Mouse (Mus musculus) spleen, adult 2 months (tissue): ENCODE data around the gene Tmem256. TPM values are rescaled to one million over a fixed set of nuclear protein-coding genes. Genes with fewer than 3 reads are reported as not detected.

Experiments used
- DNase-seq, 2 experiments: peaks; one replicate each; pipeline versions ENCODE4 v3.0.0 to v3.0.0-alpha.2; 2012 to 2021; ENCODE audit warnings: low spot score in 2 of 2, low read depth in 1 of 2
- H3K27ac ChIP-seq: fragments of 200-500 bp; 2 replicates; pipeline ENCODE4 v1.5.1; 2012; ENCODE audit warnings: low read length, inconsistent platforms; ENCODE audit not compliant: insufficient read depth
- H3K27me3 ChIP-seq: fragments of 200-500 bp; 2 replicates; pipeline ENCODE4 v1.6.1; 2012; ENCODE audit warnings: mild to moderate bottlenecking, moderate library complexity, low read length, inconsistent platforms; ENCODE audit not compliant: control insufficient read depth, insufficient read depth
- H3K36me3 ChIP-seq: fragments of 200-500 bp; 2 replicates; pipeline ENCODE4 v1.6.1; 2012; ENCODE audit warnings: mild to moderate bottlenecking, low read length, inconsistent platforms; ENCODE audit not compliant: control insufficient read depth, insufficient read depth
- H3K4me1 ChIP-seq: fragments of 200-500 bp; 2 replicates; pipeline ENCODE4 v1.6.1; 2011; ENCODE audit warnings: inconsistent platforms; ENCODE audit not compliant: control insufficient read depth, insufficient read depth, insufficient read length
- H3K4me3 ChIP-seq: fragments of 200-500 bp; 2 replicates; pipeline ENCODE4 v1.5.1; 2011; ENCODE audit warnings: mild to moderate bottlenecking, inconsistent platforms; ENCODE audit not compliant: insufficient read depth, insufficient read length; ENCODE audit errors: extremely low read depth
- CTCF ChIP-seq: fragments of 200-500 bp; IDR thresholded peaks from 2 replicates; pipeline ENCODE4 v1.5.1; 2011; ENCODE audit warnings: mild to moderate bottlenecking, inconsistent platforms; ENCODE audit not compliant: insufficient read depth, insufficient read length, insufficient replicate concordance; ENCODE audit errors: extremely low read depth
- POLR2A ChIP-seq: fragments of 200-500 bp; IDR thresholded peaks from 2 replicates; pipeline ENCODE4 v1.6.1; 2011; ENCODE audit warnings: low read depth, low read length, inconsistent platforms
- WGBS: fragments of 180-500 bp; shearing (Covaris S2); methylation state at CpG from one replicate; pipeline ENCODE4 v1.1.7; 2018; 5-methylcytosine and 5-hydroxymethylcytosine counted together
- polyA plus RNA-seq: library from polyadenylated mRNA; depleted of rRNA; stranded (reverse); fragments of >200 nt; gene quantifications from 2 replicates; pipeline ENCODE4 v1.2.3, GENCODE M21; 2012

Gene Tmem256
- polyA plus RNA-seq, 1 experiment: 93.7 TPM

DNA sequence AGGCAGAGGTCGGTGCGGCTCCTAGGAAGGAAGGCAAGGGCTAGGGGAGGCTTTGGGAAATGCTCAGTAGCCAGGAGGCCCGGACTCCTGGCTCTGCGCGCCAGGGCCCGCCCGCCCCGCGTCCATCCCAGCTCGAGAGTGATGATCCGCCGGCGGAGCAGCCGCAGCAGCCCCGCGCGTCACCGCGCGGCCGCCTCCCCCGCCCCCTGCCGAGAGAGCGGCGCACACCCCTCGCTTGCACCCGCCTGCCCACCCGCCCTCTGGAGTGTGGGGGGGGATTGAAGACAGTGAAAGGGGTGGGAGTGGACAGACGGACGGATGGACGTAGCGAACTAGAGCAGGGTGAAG is 736 bp upstream of the Tmem256 start, which contains the start of gene Nlgn2:
Gene Nlgn2 (minus strand): TSS at position 181 of the 348 bp plus-strand sequence.
- H3K27ac ChIP-seq: peak within 1 kb of the TSS; percentile 46
- TF ChIP-seq CTCF (no peak), POLR2A (no peak)
- H3K36me3 ChIP-seq: no peaks in the 10 kb centered on the region
- peaks cover 13% of the 10 kb centered on the region for H3K27me3 ChIP-seq
- 2% methylated on average over 32 of the region's 32 CpGs for WGBS
- H3K4me1 ChIP-seq: peaks cover 10% of the 10 kb centered on the region
- no peak for DNase-seq
- peak within 1 kb of the TSS; percentile 76 for H3K4me3 ChIP-seq

DNA sequence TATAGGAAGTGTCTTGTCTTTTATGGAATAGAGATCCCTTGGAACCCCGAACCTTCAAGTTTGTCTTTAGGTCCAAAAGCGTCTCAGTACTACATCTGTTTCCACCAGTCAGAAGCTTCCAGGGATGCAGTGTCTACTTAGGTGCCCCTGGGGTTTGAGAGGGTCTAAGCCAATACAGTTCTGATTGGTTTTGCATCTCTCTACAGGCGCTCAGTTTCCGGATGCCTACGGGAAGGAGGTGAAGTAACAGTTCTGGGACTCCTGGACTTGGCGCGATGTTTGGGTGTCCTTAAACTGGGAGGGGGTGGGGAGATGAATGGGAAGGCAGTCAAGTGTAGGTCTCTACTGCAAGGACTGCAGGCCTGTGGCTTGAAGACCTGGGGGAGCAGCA is 395 bp downstream of the Tmem256 start:
- Histone ChIP-seq H3K4me1 (peaks cover 10% of the 10 kb centered on the region), H3K27me3 (peaks cover 13% of the 10 kb centered on the region), H3K27ac (peak overlapping the region; percentile 46), H3K4me3 (peak overlapping the region; percentile 76), H3K36me3 (no peaks in the 10 kb centered on the region)
- no peak for TF ChIP-seq CTCF
- no peak for TF ChIP-seq POLR2A
- no peak for DNase-seq
- WGBS: 2% methylated on average over 7 of the region's 7 CpGs

DNA sequence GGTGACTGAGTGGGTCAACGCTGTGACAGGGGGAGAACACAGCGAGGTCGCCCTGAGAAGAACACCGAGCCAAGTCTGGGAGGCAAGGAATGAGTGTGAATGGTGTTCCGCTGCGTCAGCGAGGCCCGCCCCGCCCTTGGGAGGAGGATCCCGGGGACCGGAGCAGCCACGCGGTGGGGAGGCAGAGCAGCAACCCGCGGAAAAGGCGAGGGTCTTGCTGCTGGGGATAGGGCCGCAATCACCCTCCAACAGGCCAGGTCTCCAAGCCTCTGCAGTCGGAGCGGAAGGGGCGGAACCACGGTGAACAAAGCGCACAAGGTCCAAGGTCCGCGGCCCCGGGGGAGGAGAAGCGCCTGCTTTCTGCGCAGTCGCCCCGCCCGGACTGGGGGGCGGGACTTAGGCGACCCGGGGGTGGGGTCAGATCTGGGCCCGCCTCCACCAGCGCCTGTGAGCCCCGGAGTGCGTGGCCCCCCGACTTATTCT is 7.9 kb downstream of the Tmem256 start, which contains the start of gene Plscr3:
Gene Plscr3 (plus strand): TSS at position 179 of the 483 bp plus-strand sequence.
- peaks cover 18% of the 10 kb centered on the region; the same call in 1 of the 2 replicates for H3K4me1 ChIP-seq
- H3K27me3 ChIP-seq: no peaks in the 10 kb centered on the region
- no peaks in the 10 kb centered on the region for H3K36me3 ChIP-seq
- under 1% methylated on average over 38 of the region's 38 CpGs for WGBS
- peak; percentile 67 to 89 for DNase-seq
- TF ChIP-seq POLR2A: no peak
- TF ChIP-seq CTCF: no peak
- peak within 1 kb of the TSS; percentile 74 for H3K27ac ChIP-seq
- peak within 1 kb of the TSS; percentile 66 for H3K4me3 ChIP-seq

- no peaks in the 10 kb centered on the region for H3K36me3 ChIP-seq
- no peak for DNase-seq
- H3K4me1 ChIP-seq: peaks cover 18% of the 10 kb centered on the region; the same call in 1 of the 2 replicates
- 8% methylated on average over 37 of the region's 37 CpGs for WGBS
- peak overlapping the region; percentile 31; the same call in 1 of the 2 replicates for H3K27ac ChIP-seq
- peak overlapping the region; percentile 66 for H3K4me3 ChIP-seq
- no peak for TF ChIP-seq CTCF
- H3K27me3 ChIP-seq: no peaks in the 10 kb centered on the region
Measured at GRCm38 (mm10) chr11:69846738-69847688, 8.7 kb downstream of the Tmem256 start.

- H3K4me1 ChIP-seq: peaks cover 18% of the 10 kb centered on the region; the same call in 1 of the 2 replicates
Measured at GRCm38 (mm10) chr11:69848021-69848420, 9.7 kb downstream of the Tmem256 start.

DNA sequence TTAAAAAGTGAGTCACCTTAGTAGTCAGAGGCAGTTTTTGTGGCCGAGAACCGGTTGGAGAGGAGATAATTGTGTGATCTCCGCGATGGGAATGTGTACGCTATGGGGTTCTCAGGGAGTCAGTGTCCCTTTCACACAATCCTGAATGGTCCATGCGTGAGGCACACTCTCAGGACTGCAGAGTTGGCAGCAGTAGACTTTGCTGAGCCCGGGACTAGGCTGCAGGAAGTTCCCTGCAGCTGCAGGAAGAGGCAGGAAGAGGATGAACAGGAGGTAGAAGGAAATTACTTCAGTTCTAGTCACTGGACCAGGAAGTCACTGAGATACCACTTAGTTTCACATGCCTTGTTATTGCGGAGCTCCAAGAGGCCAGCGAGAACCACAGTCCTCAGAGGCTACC is 10.8 kb downstream of the Tmem256 start:
- WGBS: 59% methylated on average over 9 of the region's 9 CpGs
- Histone ChIP-seq H3K4me3 (no peak overlapping the region), H3K36me3 (no peaks in the 10 kb centered on the region), H3K4me1 (peaks cover 18% of the 10 kb centered on the region; the same call in 1 of the 2 replicates), H3K27me3 (no peaks in the 10 kb centered on the region), H3K27ac (no peak overlapping the region)
- DNase-seq: no peak
- TF ChIP-seq POLR2A (no peak), CTCF (no peak)

More at GRCm38 (mm10) chr11:69848021-69848420, 9.7 kb downstream of the Tmem256 start:
- Histone ChIP-seq H3K4me3 (no peak overlapping the region), H3K36me3 (no peaks in the 10 kb centered on the region), H3K27ac (no peak overlapping the region), H3K27me3 (no peaks in the 10 kb centered on the region)
- TF ChIP-seq POLR2A: no peak
- no peak for TF ChIP-seq CTCF
- 95% methylated on average over 6 of the region's 6 CpGs for WGBS
- DNase-seq: no peak
